Mouse (Mus musculus): Measurements from ENCODE around the gene Arvcf.

GRCm38 (mm10) chr16:18362948-18363347, 15.0 kb downstream of the Arvcf start:
- TF ChIP-seq HCFC1 (IDR thresholded peaks at IDR 0.05; ENCODE audit: borderline replicate concordance, insufficient read depth, low read length) (no peak), ZC3H11A (IDR thresholded peaks at IDR 0.05; ENCODE audit: borderline replicate concordance, low read depth, low read length) (no peak), ZNF384 (IDR thresholded peaks at IDR 0.05; ENCODE audit: low read depth, low read length) (no peak)
